Mouse (Mus musculus) kidney, postnatal 14 days (tissue): ENCODE measurements around the gene Amhr2.

Experiments
- DNase-seq: peaks from one replicate; pipeline ENCODE4 v3.0.0; 2022; ENCODE audit warnings: mixed read lengths

The Amhr2 gene

GRCm38 (mm10) chr15:102445146-102445545 lies at the start of gene Amhr2:
Gene Amhr2, plus strand, starts transcription at chr15:102445367.
- no peak for DNase-seq

GRCm38 (mm10) chr15:102398629-102399028 lies 46.5 kb upstream of the Amhr2 start:
- DNase-seq = no peak

GRCm38 (mm10) chr15:102399229-102400221 lies 45.6 kb upstream of the Amhr2 start:
- DNase-seq = peak; percentile 96

- no peak for DNase-seq
Measured at GRCm38 (mm10) chr15:102400476-102401045, 44.6 kb upstream of the Amhr2 start.

- no peak for DNase-seq
Measured at GRCm38 (mm10) chr15:102401278-102401677, 43.9 kb upstream of the Amhr2 start.

GRCm38 (mm10) chr15:102402210-102402609 lies 43.0 kb upstream of the Amhr2 start:
- DNase-seq = no peak

- DNase-seq = no peak
Measured at GRCm38 (mm10) chr15:102404608-102405488, 40.3 kb upstream of the Amhr2 start.

GRCm38 (mm10) chr15:102405489-102406195 lies 39.5 kb upstream of the Amhr2 start, which contains the start of gene Sp1:
Gene Sp1, plus strand, starts transcription at chr15:102406143.
- DNase-seq = peak; percentile 99

- peak; percentile 94 for DNase-seq
Measured at GRCm38 (mm10) chr15:102406196-102406911, 38.8 kb upstream of the Amhr2 start.

GRCm38 (mm10) chr15:102406912-102407580 lies 38.1 kb upstream of the Amhr2 start:
- no peak for DNase-seq

- no peak for DNase-seq
Measured at GRCm38 (mm10) chr15:102407681-102408557, 37.2 kb upstream of the Amhr2 start.

GRCm38 (mm10) chr15:102408558-102409130 lies 36.5 kb upstream of the Amhr2 start:
- DNase-seq = no peak

GRCm38 (mm10) chr15:102409286-102409685 lies 35.9 kb upstream of the Amhr2 start:
- DNase-seq = no peak

GRCm38 (mm10) chr15:102411077-102411476 lies 34.1 kb upstream of the Amhr2 start:
- DNase-seq = no peak

- DNase-seq = no peak
Measured at GRCm38 (mm10) chr15:102413687-102414086, 31.5 kb upstream of the Amhr2 start.

- no peak for DNase-seq
Measured at GRCm38 (mm10) chr15:102417524-102417923, 27.6 kb upstream of the Amhr2 start.

GRCm38 (mm10) chr15:102420986-102421385 lies 24.2 kb upstream of the Amhr2 start:
- no peak for DNase-seq

GRCm38 (mm10) chr15:102421437-102421836 lies 23.7 kb upstream of the Amhr2 start:
- DNase-seq = peak; percentile 67

- DNase-seq = no peak
Measured at GRCm38 (mm10) chr15:102423602-102424240, 21.4 kb upstream of the Amhr2 start.
